In genomic region chr8:94390910-94391309, GRCm38 (mm10) we compare ENCODE assay signal across 19 mouse cellular contexts. TPM values are rescaled to one million over a fixed set of nuclear protein-coding genes. Genes with fewer than 3 reads are reported as not detected.
"Had no signal": no experiment of that assay in that cellular context is flagged by ENCODE, and none has a peak within 500 bp of the region (broad histone marks: within the 10 kb centered on the region; RNA-seq: fewer than 3 reads in every experiment).

No protein-coding gene starts in this region.

- ATAC-seq: midbrain, embryonic 16.5 days had no signal

- DNase-seq: lung, adult 18-20 months; lung, embryonic 14.5 days; lung, postnatal 10 days; lung, postnatal 4 days; midbrain, embryonic 14.5 days; retina, postnatal 1 day; right cerebral cortex, adult 18-20 months; right cerebral cortex, postnatal 25 days; right cerebral cortex, postnatal 4 days; spleen, adult 18-20 months; thymus, adult 18-20 months; thymus, postnatal 14 days; thymus, postnatal 36 days had no signal

- H3K4me2 ChIP-seq: lung, embryonic 14.5 days; midbrain, embryonic 12.5 days; neural tube, embryonic 13.5 days; neural tube, embryonic 15.5 days had no signal

- H3K9me3 ChIP-seq: midbrain, embryonic 10.5 days; midbrain, embryonic 12.5 days; neural tube, embryonic 13.5 days; neural tube, embryonic 15.5 days had no signal

- H3K27ac ChIP-seq: midbrain, embryonic 10.5 days; midbrain, embryonic 12.5 days; neural tube, embryonic 13.5 days; neural tube, embryonic 15.5 days had no signal

- H3K9ac ChIP-seq: lung, embryonic 14.5 days; midbrain, embryonic 12.5 days; neural tube, embryonic 13.5 days; neural tube, embryonic 15.5 days had no signal

- H3K4me3 ChIP-seq: midbrain, embryonic 10.5 days; midbrain, embryonic 12.5 days; neural tube, embryonic 13.5 days; neural tube, embryonic 15.5 days had no signal

- H3K27me3 ChIP-seq: midbrain, embryonic 12.5 days; neural tube, embryonic 13.5 days; neural tube, embryonic 15.5 days had no signal

RNA-seq across cellular contexts. Expression of gene Nlrc5, which starts 43.2 kb away (rescaled TPM):
- polyA plus RNA-seq: neural tube, embryonic 11.5 days had no signal
